Mouse (Mus musculus) c-Kit-positive CD71-positive TER-119-negative erythroid progenitor cells, embryonic 14.5 days (primary cell): ENCODE results near the gene Gm20388.

Experiments
- DNase-seq: peaks from one replicate; pipeline ENCODE4 v3.0.0-alpha.2; 2013; ENCODE audit warnings: low read depth

Gene Gm20388

GRCm38 (mm10) chr8:122058951-122059350 is 2148.3 kb downstream of the Gm20388 start:
- no peak for DNase-seq

- DNase-seq = no peak
These were observed 2152.0 kb downstream of the Gm20388 start for GRCm38 (mm10) chr8:122062508-122063223.

- DNase-seq = no peak
These were observed 2153.7 kb downstream of the Gm20388 start for GRCm38 (mm10) chr8:122064353-122064752.

GRCm38 (mm10) chr8:122067783-122068505 is 2157.3 kb downstream of the Gm20388 start:
- no peak for DNase-seq

- no peak for DNase-seq
These were observed 2158.0 kb downstream of the Gm20388 start for GRCm38 (mm10) chr8:122068609-122069008.

GRCm38 (mm10) chr8:122069281-122069680 is 2158.6 kb downstream of the Gm20388 start:
- no peak for DNase-seq

- no peak for DNase-seq
These were observed 2160.6 kb downstream of the Gm20388 start for GRCm38 (mm10) chr8:122071193-122071592.

GRCm38 (mm10) chr8:122073964-122074363 is 2163.3 kb downstream of the Gm20388 start:
- DNase-seq = no peak

- no peak for DNase-seq
These were observed 2163.8 kb downstream of the Gm20388 start for GRCm38 (mm10) chr8:122074442-122074841.

- DNase-seq = no peak
These were observed 2164.3 kb downstream of the Gm20388 start for GRCm38 (mm10) chr8:122074977-122075376.

GRCm38 (mm10) chr8:122076183-122076842 is 2165.7 kb downstream of the Gm20388 start:
- DNase-seq = no peak

GRCm38 (mm10) chr8:122078321-122078720 is 2167.7 kb downstream of the Gm20388 start:
- DNase-seq = no peak

- DNase-seq = no peak
These were observed 2168.5 kb downstream of the Gm20388 start for GRCm38 (mm10) chr8:122079093-122079492.

GRCm38 (mm10) chr8:122080347-122080746 is 2169.7 kb downstream of the Gm20388 start:
- no peak for DNase-seq

- DNase-seq = no peak
These were observed 2172.8 kb downstream of the Gm20388 start for GRCm38 (mm10) chr8:122083401-122083800.

GRCm38 (mm10) chr8:122084145-122084544 is 2173.5 kb downstream of the Gm20388 start:
- DNase-seq = no peak

GRCm38 (mm10) chr8:122084726-122085410 is 2174.2 kb downstream of the Gm20388 start:
- DNase-seq = no peak

GRCm38 (mm10) chr8:122086064-122086463 is 2175.4 kb downstream of the Gm20388 start:
- DNase-seq = no peak

- DNase-seq = no peak
These were observed 2178.0 kb downstream of the Gm20388 start for GRCm38 (mm10) chr8:122088631-122089030.

GRCm38 (mm10) chr8:122089186-122089700 is 2178.6 kb downstream of the Gm20388 start:
- no peak for DNase-seq

GRCm38 (mm10) chr8:122092476-122092875 is 2181.8 kb downstream of the Gm20388 start:
- no peak for DNase-seq

GRCm38 (mm10) chr8:122098766-122099165 is 2188.1 kb downstream of the Gm20388 start:
- DNase-seq = no peak
